Mouse (Mus musculus) stomach, postnatal 0 days (tissue): ENCODE measurements at regions not wholly inside any gene's neighbourhood (a gene's known extent, or its start where the extent isn't known, plus 50 kb on each side); places are given as distances from the start of the nearest gene placed in this dataset.

Source experiments
- CTCF ChIP-seq: IDR thresholded peaks from 2 replicates; pipeline ENCODE4 v1.5.1; 2016; ENCODE audit warnings: antibody characterized with exemption, low read depth, mild to moderate bottlenecking, moderate library complexity
- EP300 ChIP-seq: optimal IDR thresholded peaks from 2 replicates; pipeline ENCODE3; 2016; ENCODE audit warnings: antibody characterized with exemption

DNA sequence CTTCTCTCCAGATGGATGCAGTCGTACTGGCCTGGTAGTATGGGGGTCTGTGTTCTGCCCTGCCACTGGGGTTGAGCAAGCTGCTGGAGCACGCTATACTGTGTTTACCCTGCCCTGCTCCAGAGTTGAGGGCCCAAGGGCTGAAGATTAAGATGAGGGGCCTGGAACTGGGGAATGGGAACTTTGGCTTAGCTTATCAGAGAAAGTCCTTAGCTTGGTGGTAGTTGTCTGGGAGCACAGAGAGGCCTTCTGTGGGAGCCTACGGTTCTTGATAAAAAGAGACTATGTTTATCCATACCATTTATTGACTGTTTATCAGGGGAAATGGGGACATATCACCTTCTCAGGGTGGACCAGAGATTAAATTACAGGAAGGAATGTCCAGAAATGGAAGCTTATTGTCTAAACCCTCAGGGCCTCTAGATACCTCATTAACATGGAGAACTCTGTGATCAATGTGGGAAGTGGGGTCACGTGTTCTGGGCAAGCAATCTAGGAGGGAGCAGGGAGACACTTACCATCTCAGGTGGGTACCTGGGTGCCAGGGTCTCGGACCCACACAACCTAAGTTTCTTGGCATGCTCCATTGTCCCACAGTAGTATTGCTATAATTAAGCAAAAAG, 58.7 kb downstream of the Mycn start:
- TF ChIP-seq CTCF (no peak), EP300 (no peak)
